Mouse (Mus musculus): Measurements from ENCODE around the gene Serhl.

DNA sequence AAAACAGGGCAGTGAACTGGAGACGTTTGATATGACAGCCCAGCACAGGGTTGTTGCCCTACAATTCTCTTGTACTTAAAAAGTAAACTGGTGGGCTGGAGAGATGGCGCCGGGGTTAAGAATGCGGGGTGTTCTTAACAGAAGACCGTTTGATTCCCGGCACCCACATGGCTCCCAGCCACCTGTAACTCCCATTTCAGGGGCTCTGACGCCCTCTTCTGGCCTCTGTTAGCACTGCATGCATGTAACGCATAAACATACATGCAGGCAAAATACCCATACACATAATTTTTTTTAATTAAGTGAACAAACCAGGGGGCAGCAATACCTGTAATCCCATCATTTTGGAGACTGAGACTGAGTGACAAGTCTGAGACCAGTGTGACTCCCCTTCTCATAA lies 31.8 kb upstream of the Serhl start:
- TF ChIP-seq CTCF (conservative IDR thresholded peaks at IDR 0.05; ENCODE audit: insufficient read depth, insufficient read length, low read depth, low read length) (no peak), POLR2A (IDR thresholded peaks at IDR 0.05; ENCODE audit: low read depth, low read length) (no peak)

Data from kidney, adult 2 months (tissue).